In the genomic region with DNA sequence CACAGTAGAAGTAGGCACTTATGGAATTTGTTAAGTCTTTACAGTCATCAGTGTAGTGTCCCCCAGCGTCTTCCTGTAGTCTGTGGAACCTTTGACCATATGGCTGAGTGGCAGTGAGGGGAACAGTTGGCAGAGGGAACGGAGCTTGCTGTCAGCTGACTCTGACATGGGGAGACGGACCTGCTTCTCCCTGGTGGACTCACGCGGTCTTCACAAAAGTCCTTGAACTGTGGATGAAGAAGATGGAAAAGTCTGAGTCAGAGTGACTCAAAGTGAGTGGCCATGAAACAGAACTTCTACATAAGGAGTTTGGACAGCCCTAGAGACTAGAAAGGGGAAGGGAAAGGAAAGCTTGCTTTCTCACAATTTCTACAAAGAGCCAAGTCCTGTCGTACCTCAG, we compare ENCODE assay signal across 20 mouse cellular contexts. TPM values are rescaled to one million over a fixed set of nuclear protein-coding genes. Genes with fewer than 3 reads are reported as not detected.
DNase-seq lines count a peak whose midpoint lies in the region; ATAC-seq and TF ChIP-seq lines count a peak whose summit lies in the region.
"Had no signal": no experiment of that assay in that cellular context is flagged by ENCODE, and none has a peak within 500 bp of the region (broad histone marks: within the 10 kb centered on the region; RNA-seq: fewer than 3 reads in every experiment).

No protein-coding gene starts in this region.

- no peaks in the 10 kb centered on the region for H3K36me3 ChIP-seq in CH12.LX (replicated peaks in 1 of 2; ENCODE audit: control insufficient read depth in 1 of 2, insufficient read depth in 1 of 2, low read length in 1 of 2)
- no peaks in the 10 kb centered on the region for H3K36me3 ChIP-seq in midbrain, embryonic 16.5 days (ENCODE audit: control insufficient read depth, insufficient read depth, low read length)
- H3K36me3 ChIP-seq in hindbrain, embryonic 12.5 days: no peaks in the 10 kb centered on the region
- H3K36me3 ChIP-seq: heart, embryonic 15.5 days; hindbrain, embryonic 10.5 days; limb, embryonic 10.5 days; lung, embryonic 15.5 days; neural tube, embryonic 12.5 days had no signal

- H3K27me3 ChIP-seq in CH12.LX (replicated peaks): no peaks in the 10 kb centered on the region
- H3K27me3 ChIP-seq in midbrain, embryonic 16.5 days (ENCODE audit: control insufficient read depth, insufficient read depth, low read depth, low read length): no peaks in the 10 kb centered on the region
- no peaks in the 10 kb centered on the region for H3K27me3 ChIP-seq in hindbrain, embryonic 12.5 days
- H3K27me3 ChIP-seq: heart, embryonic 15.5 days; neural tube, embryonic 12.5 days had no signal

- H3K9ac ChIP-seq in CH12.LX (ENCODE audit: insufficient read depth, low read depth): no peak overlapping the region
- H3K9ac ChIP-seq in midbrain, embryonic 16.5 days (ENCODE audit: low read depth, low read length): no peak overlapping the region
- no peak overlapping the region for H3K9ac ChIP-seq in hindbrain, embryonic 12.5 days
- H3K9ac ChIP-seq: heart, embryonic 15.5 days; lung, embryonic 15.5 days; neural tube, embryonic 12.5 days had no signal

- H3K4me1 ChIP-seq in CH12.LX (ENCODE audit: control insufficient read depth in 1 of 2, insufficient read depth in 2 of 2): peaks cover 0 to 4% of the 10 kb centered on the region in 2 experiments; a peak in 2 of 4 replicates
- peaks cover 5% of the 10 kb centered on the region; the same call in 1 of the 2 replicates for H3K4me1 ChIP-seq in midbrain, embryonic 16.5 days (ENCODE audit: control insufficient read depth, insufficient read depth, low read length)
- peaks cover 6% of the 10 kb centered on the region; the same call in 1 of the 2 replicates for H3K4me1 ChIP-seq in hindbrain, embryonic 12.5 days

- no peaks in the 10 kb centered on the region for H3K79me2 ChIP-seq in CH12.LX (replicated peaks; ENCODE audit: control insufficient read depth, extremely low read depth, insufficient read depth, poor library complexity, severe bottlenecking)

- no peaks in the 10 kb centered on the region for H3K9me3 ChIP-seq in CH12.LX (replicated peaks; ENCODE audit: low read length)
- H3K9me3 ChIP-seq in midbrain, embryonic 16.5 days (replicated peaks; ENCODE audit: control insufficient read depth, low read length, poor library complexity, severe bottlenecking): no peaks in the 10 kb centered on the region
- no peaks in the 10 kb centered on the region for H3K9me3 ChIP-seq in hindbrain, embryonic 12.5 days (replicated peaks)
- H3K9me3 ChIP-seq: heart, embryonic 15.5 days; hindbrain, embryonic 10.5 days; limb, embryonic 10.5 days; lung, embryonic 15.5 days; neural tube, embryonic 12.5 days had no signal

- no peak for TF ChIP-seq POLR2A in CH12.LX (IDR thresholded peaks at IDR 0.05; ENCODE audit: low read depth, low read length)

- H3K27ac ChIP-seq in CH12.LX (ENCODE audit: insufficient read depth, low read depth): no peak overlapping the region
- no peak overlapping the region for H3K27ac ChIP-seq in midbrain, embryonic 16.5 days (ENCODE audit: low read length)
- H3K27ac ChIP-seq in hindbrain, embryonic 12.5 days: no peak overlapping the region
- H3K27ac ChIP-seq: heart, embryonic 15.5 days; hindbrain, embryonic 10.5 days; limb, embryonic 10.5 days; lung, embryonic 15.5 days; neural tube, embryonic 12.5 days had no signal

- TF ChIP-seq CTCF in CH12.LX (conservative IDR thresholded peaks at IDR 0.05 in 1 of 2, IDR thresholded peaks at IDR 0.05 in 1 of 2; ENCODE audit: low read depth in 2 of 2, low read length in 2 of 2): no peak

- dilution Hi-C loops in CH12.LX (cut with MboI; ENCODE audit: extremely low pct_ligation_motif_present, extremely low pct_unique_long_range_greater_than_20kb, low sequenced_read_pairs): no loop called here

- peak; percentile 36; the same call in 1 of the 2 replicates for ATAC-seq in megakaryocyte, adult 5-6 weeks (ENCODE audit: poor library complexity, severe bottlenecking)
- ATAC-seq in midbrain, embryonic 16.5 days: no peak
- ATAC-seq in hindbrain, embryonic 12.5 days (ENCODE audit: low FRiP score): no peak
- ATAC-seq: CD4-positive, CD25-positive, alpha-beta regulatory T cell, adult 4 months; forebrain, embryonic 14.5 days; inflammation-experienced regulatory T-cells, adult 6 months had no signal

- no peak for TF ChIP-seq RAD21 in CH12.LX (IDR thresholded peaks at IDR 0.05; ENCODE audit: low read depth, low read length)

- 74% methylated on average over 6 of the region's 6 CpGs for WGBS in midbrain, embryonic 16.5 days
- 89% methylated on average over 6 of the region's 6 CpGs for WGBS in hindbrain, embryonic 12.5 days

- peak overlapping the region in 1 of 3 experiments; percentile 24 for H3K4me3 ChIP-seq in CH12.LX (replicated peaks in 1 of 3; ENCODE audit: low read depth in 2 of 3, low read length in 2 of 3, poor library complexity in 1 of 3)
- H3K4me3 ChIP-seq in midbrain, embryonic 16.5 days (ENCODE audit: low read depth, low read length): no peak overlapping the region
- H3K4me3 ChIP-seq in hindbrain, embryonic 12.5 days: no peak overlapping the region
- H3K4me3 ChIP-seq: erythroblast, embryonic 14.5 days; heart, embryonic 15.5 days; hindbrain, embryonic 10.5 days; limb, embryonic 10.5 days; lung, embryonic 15.5 days; neural tube, embryonic 12.5 days had no signal

- DNase-seq in CH12.LX (ENCODE audit: extremely low read depth): no peak
- peak; percentile 58 for DNase-seq in adrenal gland, postnatal 14 days
- DNase-seq in cerebellum, adult 9-10 months: peak; percentile 85
- DNase-seq in kidney, adult 18-20 months: no peak
- DNase-seq: heart, adult 18-20 months; kidney, adult 9 months had no signal

- peak overlapping the region; percentile 40; the same call in 1 of the 2 replicates for H3K4me2 ChIP-seq in CH12.LX (ENCODE audit: insufficient read depth, low read depth, poor library complexity, severe bottlenecking)
- no peak overlapping the region for H3K4me2 ChIP-seq in midbrain, embryonic 16.5 days (ENCODE audit: low read length)
- no peak overlapping the region for H3K4me2 ChIP-seq in hindbrain, embryonic 12.5 days (replicated peaks)
- H3K4me2 ChIP-seq: heart, embryonic 15.5 days; liver, embryonic 11.5 days; lung, embryonic 15.5 days; neural tube, embryonic 12.5 days had no signal

- in situ Hi-C loops in CH12.LX (cut with MboI; ENCODE audit: low pct_ligation_motif_present, low pct_unique_long_range_greater_than_20kb, low sequenced_read_pairs): no loop called here

- no peak for TF ChIP-seq EP300 in CH12.LX (IDR thresholded peaks at IDR 0.05; ENCODE audit: low read length)

TF ChIP-seq in CH12.LX, 34 proteins besides CTCF, POLR2A, EP300 and RAD21:
- peak; percentile 63 for TF ChIP-seq HCFC1 (IDR thresholded peaks at IDR 0.05; ENCODE audit: low read depth, low read length)
- no peak for TF ChIP-seq MAX (IDR thresholded peaks at IDR 0.05; ENCODE audit: low read length)
- 0 out of 2 replicates have a peak, but pooled peaks have one; percentile 11 for TF ChIP-seq USF1 (IDR thresholded peaks at IDR 0.05; ENCODE audit: low read depth, low read length)
- no peak for TF ChIP-seq NRF1 (IDR thresholded peaks at IDR 0.05; ENCODE audit: low read depth, low read length)

RNA-seq across cellular contexts. Expression of a gene that starts 36.1 kb away (rescaled TPM):
- total RNA-seq in CH12.LX (2012; rRNA removed) (not detected in 2 replicates), CH12.LX (2014; rRNA removed) (not detected in 2 replicates)
- not detected in 2 replicates for polyA plus RNA-seq in CH12.LX (2012; ENCODE audit: insufficient read length, low read depth)
- total RNA-seq in adrenal gland, postnatal 14 days (2021): 6.9 and 9.9 TPM in 2 replicates
- 15.8 and 21.5 TPM in 2 replicates for total RNA-seq in megakaryocyte, adult 5-6 weeks (2015)
- total RNA-seq in megakaryocyte, adult 5-6 weeks (2017): 21.0 and 25.5 TPM in 2 replicates
- polyA plus RNA-seq in midbrain, embryonic 16.5 days (2015; fragmentation: Nextera tagmentation; extraction: Ambion mirVana): 29.2 and 32.4 TPM in 2 replicates
- 20.3 and 24.0 TPM in 2 replicates for polyA plus RNA-seq in hindbrain, embryonic 12.5 days (2016; fragmentation: Nextera tagmentation; extraction: Ambion mirVana)
- total RNA-seq: MEL had no signal
- polyA plus RNA-seq: erythroblast, embryonic 14.5 days had no signal

Comparison
In these comparisons a context has a peak if more than half of its experiments do, and no peak if none do; other contexts are left out.
1. DNase-seq: peak in adrenal gland, postnatal 14 days (single experiment) and cerebellum, adult 9-10 months (single experiment); none in CH12.LX (single experiment) and kidney, adult 18-20 months (single experiment).